Mouse (Mus musculus) forebrain, embryonic 14.5 days (tissue): ENCODE data around the gene Spata2l. TPM values are rescaled to one million over a fixed set of nuclear protein-coding genes. Genes with fewer than 3 reads are reported as not detected.
A peak's percentile ranks its signal among the peaks of the same experiment; 100 is the strongest.
"Not testable (repeated sequence)": the region's sequence is repeated elsewhere in the genome, so short reads cannot be mapped to it uniquely, and the experiment has no call there.

Source experiments
- ATAC-seq: fragments of 200-750 bp; cut with Nextera tagmentation; 2 replicates; pipeline ENCODE4 v1.8.0; 2017; ENCODE audit warnings: mild to moderate bottlenecking, moderate library complexity
- DNase-seq: peaks from one replicate; pipeline ENCODE4 v3.0.0-alpha.2; 2015; ENCODE audit warnings: low spot score
- H3K27ac ChIP-seq: fragments of 300-500 bp; sonication (generic); 2 replicates; pipeline ENCODE4 v1.5.1; 2014; ENCODE audit warnings: low read depth, mild to moderate bottlenecking, control low read depth, low read length, moderate library complexity
- H3K27me3 ChIP-seq: fragments of 300-500 bp; sonication (generic); replicated peaks from 2 replicates; pipeline ENCODE4 v1.6.1; 2014; ENCODE audit warnings: low read length, control low read depth, mixed read lengths; ENCODE audit not compliant: control insufficient read depth, insufficient read depth
- H3K36me3 ChIP-seq: fragments of 300-500 bp; sonication (generic); 2 replicates; pipeline ENCODE4 v1.6.1; 2014; ENCODE audit warnings: low read length, control low read depth; ENCODE audit not compliant: control insufficient read depth, insufficient read depth
- H3K4me1 ChIP-seq: fragments of 300-500 bp; sonication (generic); 2 replicates; pipeline ENCODE4 v1.6.1; 2014; ENCODE audit warnings: antibody characterized with exemption, low read length, control low read depth; ENCODE audit not compliant: control insufficient read depth, insufficient read depth
- H3K4me2 ChIP-seq: fragments of 300-500 bp; sonication (generic); 2 replicates; pipeline ENCODE4 v1.6.1; 2014; ENCODE audit warnings: mild to moderate bottlenecking, control low read depth, low read length
- H3K4me3 ChIP-seq: fragments of 300-500 bp; sonication (generic); 2 replicates; pipeline ENCODE4 v1.5.1; 2014; ENCODE audit warnings: low read depth, low read length, control low read depth
- H3K9ac ChIP-seq: fragments of 300-500 bp; sonication (generic); 2 replicates; pipeline ENCODE4 v1.6.1; 2014; ENCODE audit warnings: mild to moderate bottlenecking, low read length, control low read depth, moderate library complexity
- H3K9me3 ChIP-seq: fragments of 300-500 bp; sonication (generic); replicated peaks from 2 replicates; pipeline ENCODE4 v1.6.1; 2016; ENCODE audit warnings: low read length, control low read depth, mixed read lengths; ENCODE audit not compliant: control insufficient read depth
- WGBS: fragments of 180-500 bp; shearing (Covaris S2); extraction: QIAGEN DNeasy Blood & Tissue Kit; methylation state at CpG from one replicate; pipeline ENCODE4 v1.1.7; 2014; 5-methylcytosine and 5-hydroxymethylcytosine counted together
- polyA plus RNA-seq: library from polyadenylated mRNA; unstranded; fragments of >200 nt; fragmentation: Nextera tagmentation; extraction: Ambion mirVana; gene quantifications from 2 replicates; pipeline ENCODE4 v1.2.1, GENCODE M21; 2014

The Spata2l gene
- polyA plus RNA-seq, 1 experiment from 2014 or later, result 2.4 TPM

- H3K9me3 ChIP-seq, result no peaks in the 10 kb centered on the region
- ATAC-seq (no peak), DNase-seq (no peak)
- peaks cover 7% of the 10 kb centered on the region for H3K4me1 ChIP-seq
- peaks cover 28% of the 10 kb centered on the region for H3K36me3 ChIP-seq
- WGBS, result 88% methylated on average over 10 of the region's 10 CpGs
- no peak overlapping the region for H3K9ac ChIP-seq
- no peak overlapping the region for H3K4me2 ChIP-seq
- peaks cover 19% of the 10 kb centered on the region for H3K27me3 ChIP-seq
- H3K4me3 ChIP-seq, result no peak overlapping the region
- H3K27ac ChIP-seq, result no peak overlapping the region
Observed at GRCm38 (mm10) chr8:123239398-123239797, 3.4 kb upstream of the Spata2l start.

GRCm38 (mm10) chr8:123234918-123235519, 1.0 kb downstream of the Spata2l start:
- H3K9ac ChIP-seq, result peak overlapping the region; percentile 56
- H3K27ac ChIP-seq, result no peak overlapping the region
- no peaks in the 10 kb centered on the region for H3K9me3 ChIP-seq
- H3K4me2 ChIP-seq, result peak overlapping the region; percentile 68
- peaks cover 7% of the 10 kb centered on the region for H3K4me1 ChIP-seq
- DNase-seq (peak; percentile 52), ATAC-seq (no peak; the same call in 1 of the 2 replicates)
- H3K36me3 ChIP-seq, result no peaks in the 10 kb centered on the region
- WGBS, result 27% methylated on average over 13 of the region's 13 CpGs
- H3K27me3 ChIP-seq, result peaks cover 22% of the 10 kb centered on the region
- H3K4me3 ChIP-seq, result peak overlapping the region; percentile 36

GRCm38 (mm10) chr8:123233760-123234159, 2.3 kb downstream of the Spata2l start:
- Histone ChIP-seq H3K9ac (no peak overlapping the region), H3K4me2 (no peak overlapping the region), H3K27me3 (peaks cover 22% of the 10 kb centered on the region), H3K4me3 (no peak overlapping the region), H3K27ac (no peak overlapping the region), H3K36me3 (peaks cover 7% of the 10 kb centered on the region; the same call in 1 of the 2 replicates), H3K9me3 (no peaks in the 10 kb centered on the region), H3K4me1 (peaks cover 7% of the 10 kb centered on the region)
- DNase-seq, result no peak
- no peak for ATAC-seq
- WGBS, result 81% methylated on average over 11 of the region's 11 CpGs

GRCm38 (mm10) chr8:123233300-123233699, 2.7 kb downstream of the Spata2l start:
- no peak overlapping the region for H3K9ac ChIP-seq
- H3K9me3 ChIP-seq, result no peaks in the 10 kb centered on the region
- no peak overlapping the region for H3K27ac ChIP-seq
- DNase-seq, result no peak
- H3K4me1 ChIP-seq, result peaks cover 7% of the 10 kb centered on the region
- peaks cover 11% of the 10 kb centered on the region; the same call in 1 of the 2 replicates for H3K36me3 ChIP-seq
- WGBS, result 62% methylated on average over 13 of the region's 13 CpGs
- H3K4me2 ChIP-seq, result no peak overlapping the region
- H3K4me3 ChIP-seq, result no peak overlapping the region
- peaks cover 22% of the 10 kb centered on the region for H3K27me3 ChIP-seq
- ATAC-seq, result no peak

- peaks cover 22% of the 10 kb centered on the region for H3K27me3 ChIP-seq
- H3K4me2 ChIP-seq, result no peak overlapping the region
- H3K9ac ChIP-seq, result no peak overlapping the region
- H3K36me3 ChIP-seq, result peaks cover 19% of the 10 kb centered on the region
- ATAC-seq, result no peak
- H3K4me3 ChIP-seq, result no peak overlapping the region
- no peak for DNase-seq
- H3K4me1 ChIP-seq, result peaks cover 7% of the 10 kb centered on the region
- no peaks in the 10 kb centered on the region for H3K9me3 ChIP-seq
- no peak overlapping the region for H3K27ac ChIP-seq
- 44% methylated on average over 7 of the region's 7 CpGs for WGBS
Observed at GRCm38 (mm10) chr8:123232553-123232952, 3.5 kb downstream of the Spata2l start.

GRCm38 (mm10) chr8:123231742-123232141, 4.3 kb downstream of the Spata2l start:
- DNase-seq (no peak), ATAC-seq (no peak)
- peaks cover 22% of the 10 kb centered on the region for H3K27me3 ChIP-seq
- H3K4me3 ChIP-seq, result no peak overlapping the region
- H3K9ac ChIP-seq, result no peak overlapping the region
- H3K27ac ChIP-seq, result no peak overlapping the region
- no peak overlapping the region for H3K4me2 ChIP-seq
- 60% methylated on average over 5 of the region's 5 CpGs for WGBS
- H3K4me1 ChIP-seq, result peaks cover 7% of the 10 kb centered on the region
- H3K9me3 ChIP-seq, result no peaks in the 10 kb centered on the region
- peaks cover 27% of the 10 kb centered on the region for H3K36me3 ChIP-seq

- not testable (repeated sequence) for H3K27ac ChIP-seq, H3K4me1 ChIP-seq, H3K9me3 ChIP-seq, DNase-seq, H3K9ac ChIP-seq, H3K4me3 ChIP-seq, H3K4me2 ChIP-seq, ATAC-seq
- WGBS, result 83% methylated on average over 9 of the region's 11 CpGs
- peaks cover 31% of the 10 kb centered on the region for H3K36me3 ChIP-seq
- H3K27me3 ChIP-seq, result peaks cover 12% of the 10 kb centered on the region
Observed at GRCm38 (mm10) chr8:123230326-123230725, 5.7 kb downstream of the Spata2l start.

- WGBS, result 100% methylated on average over 1 of the region's 1 CpGs
Observed at GRCm38 (mm10) chr8:123228416-123228815, 7.6 kb downstream of the Spata2l start.

More at GRCm38 (mm10) chr8:123228416-123228815, 7.6 kb downstream of the Spata2l start:
- ATAC-seq (no peak), DNase-seq (no peak)
- Histone ChIP-seq H3K4me2 (no peak overlapping the region), H3K27ac (no peak overlapping the region), H3K9ac (no peak overlapping the region), H3K4me3 (no peak overlapping the region), H3K4me1 (peaks cover 10% of the 10 kb centered on the region), H3K36me3 (peaks cover 31% of the 10 kb centered on the region), H3K9me3 (no peaks in the 10 kb centered on the region), H3K27me3 (no peaks in the 10 kb centered on the region)
